8 mouse cellular contexts compared by ENCODE assay signal in the genomic region with DNA sequence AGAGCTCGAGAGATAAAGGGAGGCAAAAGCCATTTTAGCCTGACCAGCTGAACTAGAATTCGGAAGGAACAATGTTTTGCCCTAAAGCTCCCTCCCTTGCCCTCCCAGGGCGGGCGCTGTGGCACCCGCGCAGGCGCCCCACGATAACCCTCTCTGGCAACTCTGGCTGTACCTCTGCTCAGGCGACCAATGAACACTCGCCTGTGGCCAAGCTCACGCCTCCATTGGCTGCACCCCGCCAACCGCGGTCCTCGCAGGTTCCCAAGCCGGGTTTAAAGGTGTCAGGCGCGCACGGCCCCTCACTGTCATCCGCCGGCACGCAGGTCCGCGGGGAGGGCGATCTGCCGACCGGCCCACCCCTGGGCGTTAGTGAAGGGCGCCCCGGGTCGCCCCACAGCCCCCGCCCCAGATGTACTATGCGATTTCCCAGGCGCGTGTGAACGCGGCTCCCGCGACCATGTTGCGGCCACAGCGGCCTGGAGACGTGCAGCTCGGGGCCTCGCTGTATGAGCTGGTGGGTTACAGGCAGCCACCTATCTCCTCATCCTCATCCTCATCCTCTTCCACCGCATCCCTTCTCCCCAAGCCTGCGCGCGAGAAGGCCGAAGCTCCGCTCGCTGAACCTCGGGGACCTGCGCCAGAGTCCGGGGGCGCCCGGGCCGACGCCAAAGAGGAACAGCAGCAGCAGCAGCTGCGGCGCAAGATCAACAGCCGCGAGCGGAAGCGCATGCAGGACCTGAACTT. TPM values are rescaled to one million over a fixed set of nuclear protein-coding genes. Genes with fewer than 3 reads are reported as not detected.
A peak's percentile ranks its signal among the peaks of the same experiment; 100 is the strongest.
DNase-seq lines count a peak whose midpoint lies in the region; ATAC-seq and TF ChIP-seq lines count a peak whose summit lies in the region.

A gene (plus strand): TSS at position 305 of the 744 bp plus-strand sequence.

- peaks cover 24% of the 10 kb centered on the region for H3K4me1 ChIP-seq in E14TG2a.4 (replicated peaks; ENCODE audit: low read depth, low read length)
- H3K4me1 ChIP-seq in brown adipose tissue, adult 24 weeks (ENCODE audit: control insufficient read depth, insufficient read depth, insufficient read length, low read length): peaks cover 2% of the 10 kb centered on the region; the same call in 1 of the 2 replicates
- peaks cover 28% of the 10 kb centered on the region for H3K4me1 ChIP-seq in forebrain, embryonic 15.5 days
- H3K4me1 ChIP-seq in liver, embryonic 15.5 days (replicated peaks): 0 out of 2 replicates have a peak, but pooled peaks cover 8% of the 10 kb centered on the region

- under 1% methylated on average over 64 of the region's 64 CpGs for WGBS in forebrain, embryonic 15.5 days
- under 1% methylated on average over 64 of the region's 64 CpGs for WGBS in liver, embryonic 15.5 days (ENCODE audit: insufficient replicate concordance)

- intact Hi-C loops in heart, postnatal 10 days (cut with DNase I): no loop called here

- no peaks in the 10 kb centered on the region for H3K9me3 ChIP-seq in E14TG2a.4 (ENCODE audit: low read length)
- H3K9me3 ChIP-seq in forebrain, embryonic 15.5 days: no peaks in the 10 kb centered on the region
- no peaks in the 10 kb centered on the region for H3K9me3 ChIP-seq in liver, embryonic 15.5 days (replicated peaks)

- DNase-seq in heart, postnatal 10 days: peak; percentile 68
- DNase-seq in layer of hippocampus, adult 18-20 months (ENCODE audit: low spot score in 2 of 2): peak; percentile 65 to 76
- DNase-seq in ovary, postnatal 14 days (ENCODE audit: low spot score): peak; percentile 15
- no peak for DNase-seq in B cell, adult 2 months

- peak within 1 kb of the TSS; percentile 11 for H3K9ac ChIP-seq in forebrain, embryonic 15.5 days (replicated peaks)
- no peak within 1 kb of the TSS for H3K9ac ChIP-seq in liver, embryonic 15.5 days

- TF ChIP-seq CTCF in E14TG2a.4 (conservative IDR thresholded peaks at IDR 0.05; ENCODE audit: low read length): no peak

- peaks cover 93% of the 10 kb centered on the region for H3K27me3 ChIP-seq in E14TG2a.4 (ENCODE audit: insufficient read depth, low read length)
- peaks cover 94% of the 10 kb centered on the region for H3K27me3 ChIP-seq in forebrain, embryonic 15.5 days
- H3K27me3 ChIP-seq in liver, embryonic 15.5 days: peaks cover 97% of the 10 kb centered on the region

- ATAC-seq in forebrain, embryonic 15.5 days (replicated peaks): peak; percentile 92
- peak; percentile 79 for ATAC-seq in liver, embryonic 15.5 days (ENCODE audit: insufficient read depth)

- peak within 1 kb of the TSS; percentile 79 for H3K4me3 ChIP-seq in E14TG2a.4 (replicated peaks; ENCODE audit: low read length)
- peak within 1 kb of the TSS; percentile 26 for H3K4me3 ChIP-seq in brown adipose tissue, adult 24 weeks (ENCODE audit: insufficient read depth, low read depth, low read length)
- peak within 1 kb of the TSS; percentile 47 for H3K4me3 ChIP-seq in forebrain, embryonic 15.5 days
- peak within 1 kb of the TSS; percentile 36 for H3K4me3 ChIP-seq in liver, embryonic 15.5 days (replicated peaks)

- H3K36me3 ChIP-seq in E14TG2a.4 (ENCODE audit: insufficient read depth, low read length): no peaks in the 10 kb centered on the region
- H3K36me3 ChIP-seq in forebrain, embryonic 15.5 days: no peaks in the 10 kb centered on the region
- H3K36me3 ChIP-seq in liver, embryonic 15.5 days (replicated peaks): no peaks in the 10 kb centered on the region

- H3K27ac ChIP-seq in brown adipose tissue, adult 24 weeks (replicated peaks; ENCODE audit: low read depth, low read length): no peak within 1 kb of the TSS
- no peak within 1 kb of the TSS for H3K27ac ChIP-seq in forebrain, embryonic 15.5 days (replicated peaks)
- H3K27ac ChIP-seq in liver, embryonic 15.5 days (replicated peaks): no peak within 1 kb of the TSS

- H3K4me2 ChIP-seq in forebrain, embryonic 15.5 days (replicated peaks): peak within 1 kb of the TSS; percentile 84
- H3K4me2 ChIP-seq in liver, embryonic 15.5 days: peak within 1 kb of the TSS; percentile 56

RNA-seq across cellular contexts. Expression of the gene that starts here (rescaled TPM):
- 0.63 and 2.3 TPM in 2 replicates for polyA plus RNA-seq in brown adipose tissue, adult 24 weeks (2012; ENCODE audit: insufficient read depth, insufficient read length, missing spikeins)
- polyA plus RNA-seq in forebrain, embryonic 15.5 days (2015; fragmentation: Nextera tagmentation; extraction: Ambion mirVana): 29.6 and 33.4 TPM in 2 replicates
- total RNA-seq in heart, postnatal 10 days (2021): not detected
- 100 to 1,000 TPM in 1 of 2 experiments, 10 to 100 TPM in 1; 100.0 to 102 TPM for total RNA-seq in layer of hippocampus, adult 18-20 months (2021)
- polyA plus RNA-seq in liver, embryonic 15.5 days (2015; fragmentation: Nextera tagmentation; extraction: Ambion mirVana): 0.05 TPM in 2 replicates

Comparison
In these comparisons a context has a peak if more than half of its experiments do, and no peak if none do; other contexts are left out.
1. RNA of the gene that starts here (total RNA-seq): 100.0 to 102 TPM in layer of hippocampus, adult 18-20 months; not detected in heart, postnatal 10 days; every median in the first group is over 100 times any median in the second.
2. Peak in DNase-seq in heart, postnatal 10 days; RNA of the gene not detected or under 1 TPM.
3. Peak in ATAC-seq, H3K4me3 ChIP-seq and H3K4me2 ChIP-seq in liver, embryonic 15.5 days; RNA of the gene not detected or under 1 TPM.
4. H3K4me3 ChIP-seq: peak in every context shown above with its lines; median percentile 79 in E14TG2a.4; 47 in forebrain, embryonic 15.5 days; 36 in liver, embryonic 15.5 days; 26 in brown adipose tissue, adult 24 weeks.
5. DNase-seq: peak in layer of hippocampus, adult 18-20 months (2 of 2) and ovary, postnatal 14 days (single experiment); none in B cell, adult 2 months (0 of 2).